Mouse (Mus musculus) midbrain, embryonic 16.5 days (tissue): ENCODE results near the gene Rbms3. TPM values are rescaled to one million over a fixed set of nuclear protein-coding genes. Genes with fewer than 3 reads are reported as not detected.
A peak's percentile ranks its signal among the peaks of the same experiment; 100 is the strongest.

Experiments used
- ATAC-seq: fragments of 200-750 bp; cut with Nextera tagmentation; 2 replicates; pipeline ENCODE4 v1.8.0; 2017; ENCODE audit warnings: moderate TSS enrichment
- H3K27ac ChIP-seq: fragments of 300-500 bp; sonication (generic); 2 replicates; pipeline ENCODE4 v1.5.1; 2014; ENCODE audit warnings: mild to moderate bottlenecking, low read length, mixed read lengths
- H3K27me3 ChIP-seq: fragments of 300-500 bp; sonication (generic); 2 replicates; pipeline ENCODE4 v1.6.1; 2014; ENCODE audit warnings: low read depth, low read length, mixed read lengths; ENCODE audit not compliant: control insufficient read depth, insufficient read depth
- H3K36me3 ChIP-seq: fragments of 300-500 bp; sonication (generic); 2 replicates; pipeline ENCODE4 v1.6.1; 2014; ENCODE audit warnings: mild to moderate bottlenecking, low read length, moderate library complexity, mixed read lengths; ENCODE audit not compliant: control insufficient read depth, insufficient read depth
- H3K4me1 ChIP-seq: fragments of 300-500 bp; sonication (generic); 2 replicates; pipeline ENCODE4 v1.6.1; 2014; ENCODE audit warnings: mild to moderate bottlenecking, low read length, mixed read lengths; ENCODE audit not compliant: control insufficient read depth, insufficient read depth
- H3K4me2 ChIP-seq: fragments of 300-500 bp; sonication (generic); 2 replicates; pipeline ENCODE4 v1.6.1; 2014; ENCODE audit warnings: mild to moderate bottlenecking, low read length, mixed read lengths
- H3K4me3 ChIP-seq: fragments of 300-500 bp; sonication (generic); 2 replicates; pipeline ENCODE4 v1.5.1; 2014; ENCODE audit warnings: low read depth, mild to moderate bottlenecking, low read length, moderate library complexity, mixed read lengths
- H3K9ac ChIP-seq: fragments of 300-500 bp; sonication (generic); 2 replicates; pipeline ENCODE4 v1.6.1; 2014; ENCODE audit warnings: low read depth, low read length, mixed read lengths
- H3K9me3 ChIP-seq: fragments of 300-500 bp; sonication (generic); replicated peaks from 2 replicates; pipeline ENCODE4 v1.6.1; 2014; ENCODE audit warnings: mild to moderate bottlenecking, low read length, mixed read lengths; ENCODE audit not compliant: control insufficient read depth, poor library complexity, severe bottlenecking
- WGBS: fragments of 180-500 bp; shearing (Covaris S2); extraction: QIAGEN DNeasy Blood & Tissue Kit; methylation state at CpG from one replicate; pipeline ENCODE4 v1.1.7; 2014; 5-methylcytosine and 5-hydroxymethylcytosine counted together
- polyA plus RNA-seq: library from polyadenylated mRNA; unstranded; fragments of >200 nt; fragmentation: Nextera tagmentation; extraction: Ambion mirVana; gene quantifications from 2 replicates; pipeline ENCODE4 v1.2.1, GENCODE M21; 2015

Rbms3 gene
- polyA plus RNA-seq, 1 experiment from 2014 or later: 65.9 TPM

- no peak for ATAC-seq
- no peaks in the 10 kb centered on the region for H3K9me3 ChIP-seq
- WGBS: 92% methylated on average over 5 of the region's 5 CpGs
- no peak overlapping the region for H3K9ac ChIP-seq
- no peak overlapping the region for H3K4me3 ChIP-seq
- H3K27me3 ChIP-seq: no peaks in the 10 kb centered on the region
- H3K4me1 ChIP-seq: no peaks in the 10 kb centered on the region
- no peaks in the 10 kb centered on the region for H3K36me3 ChIP-seq
- no peak overlapping the region for H3K4me2 ChIP-seq
- H3K27ac ChIP-seq: no peak overlapping the region
Observed at GRCm38 (mm10) chr9:117558562-117558961, 71.2 kb downstream of the Rbms3 start.

- ATAC-seq: no peak
- no peaks in the 10 kb centered on the region for H3K36me3 ChIP-seq
Observed at GRCm38 (mm10) chr9:117554356-117554755, 75.4 kb downstream of the Rbms3 start.

GRCm38 (mm10) chr9:117529281-117529680, 100.4 kb downstream of the Rbms3 start:
- no peak for ATAC-seq
- Histone ChIP-seq H3K4me3 (no peak overlapping the region), H3K27ac (no peak overlapping the region), H3K4me2 (no peak overlapping the region), H3K9ac (no peak overlapping the region), H3K9me3 (no peaks in the 10 kb centered on the region), H3K27me3 (no peaks in the 10 kb centered on the region), H3K4me1 (no peaks in the 10 kb centered on the region), H3K36me3 (no peaks in the 10 kb centered on the region)
- WGBS: 82% methylated on average over 2 of the region's 2 CpGs

More at GRCm38 (mm10) chr9:117554356-117554755, 75.4 kb downstream of the Rbms3 start:
- H3K27me3 ChIP-seq: no peaks in the 10 kb centered on the region
- no peak overlapping the region for H3K9ac ChIP-seq
- no peaks in the 10 kb centered on the region for H3K9me3 ChIP-seq
- H3K27ac ChIP-seq: no peak overlapping the region
- H3K4me1 ChIP-seq: no peaks in the 10 kb centered on the region
- H3K4me3 ChIP-seq: no peak overlapping the region
- no peak overlapping the region for H3K4me2 ChIP-seq

GRCm38 (mm10) chr9:117508941-117509340, 120.8 kb downstream of the Rbms3 start:
- Histone ChIP-seq H3K9ac (no peak overlapping the region), H3K36me3 (no peaks in the 10 kb centered on the region), H3K27ac (no peak overlapping the region), H3K27me3 (no peaks in the 10 kb centered on the region), H3K4me3 (no peak overlapping the region), H3K4me1 (no peaks in the 10 kb centered on the region), H3K9me3 (no peaks in the 10 kb centered on the region), H3K4me2 (no peak overlapping the region)
- WGBS: 59% methylated on average over 11 of the region's 11 CpGs
- ATAC-seq: peak; percentile 62; the same call in 1 of the 2 replicates

GRCm38 (mm10) chr9:117491866-117492265, 137.8 kb downstream of the Rbms3 start:
- H3K4me2 ChIP-seq: no peak overlapping the region
- no peak overlapping the region for H3K4me3 ChIP-seq
- no peak overlapping the region for H3K27ac ChIP-seq
- 85% methylated on average over 2 of the region's 2 CpGs for WGBS
- no peaks in the 10 kb centered on the region for H3K9me3 ChIP-seq
- no peak overlapping the region for H3K9ac ChIP-seq
- H3K27me3 ChIP-seq: no peaks in the 10 kb centered on the region
- ATAC-seq: no peak
- no peaks in the 10 kb centered on the region for H3K4me1 ChIP-seq
- no peaks in the 10 kb centered on the region for H3K36me3 ChIP-seq

- Histone ChIP-seq H3K9me3 (no peaks in the 10 kb centered on the region), H3K36me3 (no peaks in the 10 kb centered on the region), H3K27ac (no peak overlapping the region), H3K27me3 (no peaks in the 10 kb centered on the region), H3K4me2 (no peak overlapping the region), H3K4me3 (no peak overlapping the region), H3K4me1 (no peaks in the 10 kb centered on the region), H3K9ac (no peak overlapping the region)
- 95% methylated on average over 5 of the region's 5 CpGs for WGBS
- ATAC-seq: no peak
Observed at GRCm38 (mm10) chr9:117484396-117484795, 145.3 kb downstream of the Rbms3 start.

GRCm38 (mm10) chr9:117476753-117477152, 153.0 kb downstream of the Rbms3 start:
- WGBS: 57% methylated on average over 13 of the region's 13 CpGs
- Histone ChIP-seq H3K9ac (no peak overlapping the region), H3K9me3 (no peaks in the 10 kb centered on the region), H3K4me1 (no peaks in the 10 kb centered on the region), H3K4me2 (no peak overlapping the region), H3K36me3 (no peaks in the 10 kb centered on the region), H3K4me3 (no peak overlapping the region), H3K27me3 (no peaks in the 10 kb centered on the region), H3K27ac (no peak overlapping the region)
- no peak for ATAC-seq

- Histone ChIP-seq H3K4me2 (no peak overlapping the region), H3K27me3 (no peaks in the 10 kb centered on the region), H3K4me1 (no peaks in the 10 kb centered on the region), H3K27ac (no peak overlapping the region), H3K9me3 (no peaks in the 10 kb centered on the region), H3K4me3 (no peak overlapping the region), H3K9ac (no peak overlapping the region), H3K36me3 (no peaks in the 10 kb centered on the region)
- 57% methylated on average over 10 of the region's 10 CpGs for WGBS
- no peak for ATAC-seq
Observed at GRCm38 (mm10) chr9:117452816-117453215, 176.9 kb downstream of the Rbms3 start.

- Histone ChIP-seq H3K4me3 (no peak overlapping the region), H3K27me3 (no peaks in the 10 kb centered on the region), H3K9ac (no peak overlapping the region), H3K4me2 (no peak overlapping the region), H3K4me1 (no peaks in the 10 kb centered on the region), H3K27ac (no peak overlapping the region), H3K9me3 (no peaks in the 10 kb centered on the region), H3K36me3 (no peaks in the 10 kb centered on the region)
- ATAC-seq: no peak
- WGBS: 72% methylated on average over 7 of the region's 7 CpGs
Observed at GRCm38 (mm10) chr9:117442611-117443010, 187.1 kb downstream of the Rbms3 start.

- no peak for ATAC-seq
- Histone ChIP-seq H3K9me3 (no peaks in the 10 kb centered on the region), H3K4me2 (no peak overlapping the region), H3K27ac (no peak overlapping the region), H3K9ac (no peak overlapping the region), H3K27me3 (no peaks in the 10 kb centered on the region), H3K36me3 (no peaks in the 10 kb centered on the region), H3K4me1 (no peaks in the 10 kb centered on the region), H3K4me3 (no peak overlapping the region)
- WGBS: 52% methylated on average over 2 of the region's 2 CpGs
Observed at GRCm38 (mm10) chr9:117435856-117436255, 193.9 kb downstream of the Rbms3 start.
